Mouse (Mus musculus) frontal cortex, postnatal 25 days (tissue): Measurements from ENCODE around the gene Slc2a5.

Experiments used
- DNase-seq, 2 experiments: peaks; one replicate each; pipeline ENCODE4 v3.0.0; 2022; ENCODE audit warnings: low spot score in 2 of 2

Slc2a5 gene

GRCm38 (mm10) chr4:150140346-150140745, 21.3 kb downstream of the Slc2a5 start:
- DNase-seq, result no peak

- DNase-seq, result no peak
These were observed 25.2 kb downstream of the Slc2a5 start for GRCm38 (mm10) chr4:150144242-150144641.

GRCm38 (mm10) chr4:150146286-150146685, 27.2 kb downstream of the Slc2a5 start:
- DNase-seq, result no peak

- DNase-seq, result no peak
These were observed 32.0 kb downstream of the Slc2a5 start for GRCm38 (mm10) chr4:150151045-150151444.

GRCm38 (mm10) chr4:150152483-150152882, 33.4 kb downstream of the Slc2a5 start:
- DNase-seq, result no peak

- DNase-seq, result no peak
These were observed 36.2 kb downstream of the Slc2a5 start for GRCm38 (mm10) chr4:150155301-150155700.

- DNase-seq, result no peak
These were observed 36.6 kb downstream of the Slc2a5 start for GRCm38 (mm10) chr4:150155731-150156130.

- DNase-seq, result no peak
These were observed 38.3 kb downstream of the Slc2a5 start for GRCm38 (mm10) chr4:150157348-150157882.

- no peak for DNase-seq
These were observed 40.4 kb downstream of the Slc2a5 start for GRCm38 (mm10) chr4:150159458-150159857.

- DNase-seq, result no peak
These were observed 43.6 kb downstream of the Slc2a5 start for GRCm38 (mm10) chr4:150162561-150163169.

GRCm38 (mm10) chr4:150164875-150165274, 45.8 kb downstream of the Slc2a5 start:
- no peak for DNase-seq

- DNase-seq, result no peak
These were observed 49.3 kb downstream of the Slc2a5 start for GRCm38 (mm10) chr4:150168406-150168805.

GRCm38 (mm10) chr4:150172107-150172506, 53.0 kb downstream of the Slc2a5 start:
- DNase-seq, result no peak

GRCm38 (mm10) chr4:150173281-150173680, 54.2 kb downstream of the Slc2a5 start:
- DNase-seq, result peak in 1 of 2 experiments; percentile 20

GRCm38 (mm10) chr4:150174027-150174426, 54.9 kb downstream of the Slc2a5 start:
- DNase-seq, result no peak

- DNase-seq, result no peak
These were observed 57.5 kb downstream of the Slc2a5 start for GRCm38 (mm10) chr4:150176535-150176934.

GRCm38 (mm10) chr4:150177122-150177521, 58.0 kb downstream of the Slc2a5 start:
- DNase-seq, result no peak

GRCm38 (mm10) chr4:150178131-150178530, 59.0 kb downstream of the Slc2a5 start:
- no peak for DNase-seq

GRCm38 (mm10) chr4:150181304-150181703, 62.2 kb downstream of the Slc2a5 start:
- no peak for DNase-seq

- no peak for DNase-seq
These were observed 69.2 kb downstream of the Slc2a5 start for GRCm38 (mm10) chr4:150188236-150188635.

- no peak for DNase-seq
These were observed 73.1 kb downstream of the Slc2a5 start for GRCm38 (mm10) chr4:150192199-150192598.
